Mouse (Mus musculus) liver, embryonic 12.5 days (tissue): ENCODE measurements around the gene Guca2b. TPM values are rescaled to one million over a fixed set of nuclear protein-coding genes. Genes with fewer than 3 reads are reported as not detected.
"Not testable (repeated sequence)": the region's sequence is repeated elsewhere in the genome, so short reads cannot be mapped to it uniquely, and the experiment has no call there.

Source experiments
- ATAC-seq: fragments of 200-750 bp; cut with Nextera tagmentation; 2 replicates; pipeline ENCODE4 v1.8.0; 2017; ENCODE audit warnings: moderate number of reproducible peaks, mild to moderate bottlenecking, moderate library complexity
- H3K27ac ChIP-seq: fragments of 300-500 bp; sonication (generic); 2 replicates; pipeline ENCODE4 v1.5.1; 2016; ENCODE audit warnings: mild to moderate bottlenecking
- H3K27me3 ChIP-seq: fragments of 300-500 bp; sonication (generic); replicated peaks from 2 replicates; pipeline ENCODE4 v1.6.1; 2016; ENCODE audit warnings: mild to moderate bottlenecking, moderate library complexity
- H3K36me3 ChIP-seq: fragments of 300-500 bp; sonication (generic); 2 replicates; pipeline ENCODE4 v1.6.1; 2016; ENCODE audit warnings: mild to moderate bottlenecking, moderate library complexity
- H3K4me1 ChIP-seq: fragments of 300-500 bp; sonication (generic); 2 replicates; pipeline ENCODE4 v1.6.1; 2016
- H3K4me2 ChIP-seq: fragments of 300-500 bp; sonication (generic); 2 replicates; pipeline ENCODE4 v1.6.1; 2016; ENCODE audit warnings: mild to moderate bottlenecking, moderate library complexity
- H3K4me3 ChIP-seq: fragments of 300-500 bp; sonication (generic); 2 replicates; pipeline ENCODE4 v1.5.1; 2016; ENCODE audit warnings: mild to moderate bottlenecking, moderate library complexity
- H3K9ac ChIP-seq: fragments of 300-500 bp; sonication (generic); 2 replicates; pipeline ENCODE4 v1.6.1; 2016; ENCODE audit warnings: mild to moderate bottlenecking, moderate library complexity
- H3K9me3 ChIP-seq: fragments of 300-500 bp; sonication (generic); replicated peaks from 2 replicates; pipeline ENCODE4 v1.6.1; 2016; ENCODE audit warnings: mild to moderate bottlenecking, moderate library complexity
- WGBS: fragments of 180-500 bp; shearing (Covaris S2); methylation state at CpG from one replicate; pipeline ENCODE4 v1.1.7; 2016; ENCODE audit not compliant: insufficient replicate concordance; 5-methylcytosine and 5-hydroxymethylcytosine counted together
- polyA plus RNA-seq: library from polyadenylated mRNA; unstranded; fragments of >200 nt; fragmentation: Nextera tagmentation; extraction: Ambion mirVana; gene quantifications from 2 replicates; pipeline ENCODE4 v1.2.1, GENCODE M21; 2016

The Guca2b gene
- polyA plus RNA-seq, 1 experiment from 2014 or later: 0.29 TPM

- WGBS: 81% methylated on average over 4 of the region's 4 CpGs
- H3K4me2 ChIP-seq, H3K9ac ChIP-seq, H3K27ac ChIP-seq, H3K9me3 ChIP-seq, H3K4me3 ChIP-seq, H3K27me3 ChIP-seq, ATAC-seq: not testable (repeated sequence)
- Histone ChIP-seq H3K36me3 (peaks cover 47% of the 10 kb centered on the region), H3K4me1 (peaks cover 16% of the 10 kb centered on the region)
Observed at GRCm38 (mm10) chr4:119628363-119628762, 30.4 kb downstream of the Guca2b start.

GRCm38 (mm10) chr4:119627317-119627716 is 31.4 kb downstream of the Guca2b start:
- Histone ChIP-seq H3K9ac (no peak overlapping the region), H3K9me3 (no peaks in the 10 kb centered on the region), H3K4me3 (no peak overlapping the region), H3K27me3 (no peaks in the 10 kb centered on the region), H3K4me2 (no peak overlapping the region), H3K36me3 (peaks cover 55% of the 10 kb centered on the region), H3K4me1 (peaks cover 15% of the 10 kb centered on the region), H3K27ac (no peak overlapping the region)
- WGBS: 82% methylated on average over 4 of the region's 4 CpGs
- no peak for ATAC-seq

GRCm38 (mm10) chr4:119626876-119627275 is 31.9 kb downstream of the Guca2b start:
- Histone ChIP-seq H3K4me2 (no peak overlapping the region), H3K27ac (no peak overlapping the region), H3K9me3 (no peaks in the 10 kb centered on the region), H3K27me3 (no peaks in the 10 kb centered on the region), H3K36me3 (peaks cover 60% of the 10 kb centered on the region), H3K4me1 (peaks cover 14% of the 10 kb centered on the region), H3K4me3 (no peak overlapping the region), H3K9ac (no peak overlapping the region)
- no peak for ATAC-seq
- 79% methylated on average over 3 of the region's 3 CpGs for WGBS

GRCm38 (mm10) chr4:119626081-119626645 is 32.6 kb downstream of the Guca2b start:
- WGBS: 82% methylated on average over 7 of the region's 7 CpGs
- H3K4me2 ChIP-seq: no peak overlapping the region
- no peaks in the 10 kb centered on the region for H3K27me3 ChIP-seq
- no peak overlapping the region for H3K27ac ChIP-seq
- no peak overlapping the region for H3K4me3 ChIP-seq
- no peak for ATAC-seq
- H3K4me1 ChIP-seq: peaks cover 6% of the 10 kb centered on the region
- no peaks in the 10 kb centered on the region for H3K9me3 ChIP-seq
- no peak overlapping the region for H3K9ac ChIP-seq
- H3K36me3 ChIP-seq: peaks cover 67% of the 10 kb centered on the region

GRCm38 (mm10) chr4:119614724-119615123 is 44.0 kb downstream of the Guca2b start:
- Histone ChIP-seq H3K27ac (no peak overlapping the region), H3K27me3 (no peaks in the 10 kb centered on the region), H3K9ac (no peak overlapping the region), H3K4me2 (no peak overlapping the region), H3K4me3 (no peak overlapping the region), H3K36me3 (peaks cover 25% of the 10 kb centered on the region), H3K9me3 (no peaks in the 10 kb centered on the region), H3K4me1 (peaks cover 12% of the 10 kb centered on the region; the same call in 1 of the 2 replicates)
- WGBS: 66% methylated on average over 4 of the region's 4 CpGs
- ATAC-seq: no peak

GRCm38 (mm10) chr4:119614078-119614477 is 44.7 kb downstream of the Guca2b start:
- peaks cover 21% of the 10 kb centered on the region for H3K36me3 ChIP-seq
- no peak for ATAC-seq
- peaks cover 19% of the 10 kb centered on the region for H3K4me1 ChIP-seq
- no peak overlapping the region for H3K4me3 ChIP-seq
- no peaks in the 10 kb centered on the region for H3K9me3 ChIP-seq
- no peak overlapping the region for H3K9ac ChIP-seq
- no peaks in the 10 kb centered on the region for H3K27me3 ChIP-seq
- no peak overlapping the region for H3K27ac ChIP-seq
- WGBS: 63% methylated on average over 1 of the region's 1 CpGs
- no peak overlapping the region for H3K4me2 ChIP-seq

- Histone ChIP-seq H3K27me3 (no peaks in the 10 kb centered on the region), H3K9me3 (no peaks in the 10 kb centered on the region), H3K27ac (no peak overlapping the region), H3K36me3 (peaks cover 21% of the 10 kb centered on the region), H3K4me3 (no peak overlapping the region), H3K9ac (no peak overlapping the region), H3K4me1 (peaks cover 22% of the 10 kb centered on the region), H3K4me2 (peak overlapping the region; percentile 21; the same call in 1 of the 2 replicates)
- ATAC-seq: peak; percentile 92
- WGBS: 15% methylated on average over 1 of the region's 1 CpGs
Observed at GRCm38 (mm10) chr4:119609488-119609887, 49.3 kb downstream of the Guca2b start.

Other genes with a start within 250 kb of the Guca2b start
- gene Ccdc30, start 243.4 kb downstream of the Guca2b start, polyA plus RNA-seq: 1.4 and 1.9 TPM in 2 replicates
- gene Ppcs, start 236.5 kb downstream of the Guca2b start, polyA plus RNA-seq: 20.2 and 20.9 TPM in 2 replicates
- gene Zmynd12, start 236.1 kb downstream of the Guca2b start, polyA plus RNA-seq: 0.16 and 0.23 TPM in 2 replicates
- gene Rimkla, start 166.3 kb downstream of the Guca2b start, polyA plus RNA-seq: 0.04 and 0.08 TPM in 2 replicates
- gene Foxj3, start 122.0 kb downstream of the Guca2b start, polyA plus RNA-seq: 10.0 and 10.8 TPM in 2 replicates
- gene Frg2f1, start 119.4 kb downstream of the Guca2b start, polyA plus RNA-seq: 1.1 and 1.2 TPM in 2 replicates
- gene Guca2a, start 21.2 kb downstream of the Guca2b start, polyA plus RNA-seq: not detected in 2 replicates
- 2.2 and 2.9 TPM in 2 replicates for gene Hivep3, start 74.8 kb upstream of the Guca2b start, polyA plus RNA-seq